Mouse (Mus musculus): ENCODE data around the gene Snd1.

GRCm38 (mm10) chr6:28567978-28568377, 93.0 kb downstream of the Snd1 start:
- TF ChIP-seq CHD2 (IDR thresholded peaks at IDR 0.05; ENCODE audit: low read depth, low read length), result no peak
- TF ChIP-seq ZNF384 (IDR thresholded peaks at IDR 0.05; ENCODE audit: low read depth, low read length), result no peak
- TF ChIP-seq MAFK (IDR thresholded peaks at IDR 0.05; ENCODE audit: insufficient read depth, low read depth, low read length), result no peak
- no peak for TF ChIP-seq HCFC1 (IDR thresholded peaks at IDR 0.05; ENCODE audit: borderline replicate concordance, insufficient read depth, low read length)
